Mouse (Mus musculus) megakaryocyte, embryonic 14.5 days (primary cell): ENCODE measurements around the gene Mindy4.

Experiments used
- FLI1 ChIP-seq: IDR thresholded peaks from 2 replicates; pipeline ENCODE4 v1.6.1; 2012; ENCODE audit warnings: low read length, inconsistent platforms, mixed read lengths
- GATA1 ChIP-seq: IDR thresholded peaks from 3 replicates; pipeline ENCODE4 v1.6.1; 2012; ENCODE audit warnings: mixed read lengths, low read length, inconsistent platforms, borderline replicate concordance

DNA sequence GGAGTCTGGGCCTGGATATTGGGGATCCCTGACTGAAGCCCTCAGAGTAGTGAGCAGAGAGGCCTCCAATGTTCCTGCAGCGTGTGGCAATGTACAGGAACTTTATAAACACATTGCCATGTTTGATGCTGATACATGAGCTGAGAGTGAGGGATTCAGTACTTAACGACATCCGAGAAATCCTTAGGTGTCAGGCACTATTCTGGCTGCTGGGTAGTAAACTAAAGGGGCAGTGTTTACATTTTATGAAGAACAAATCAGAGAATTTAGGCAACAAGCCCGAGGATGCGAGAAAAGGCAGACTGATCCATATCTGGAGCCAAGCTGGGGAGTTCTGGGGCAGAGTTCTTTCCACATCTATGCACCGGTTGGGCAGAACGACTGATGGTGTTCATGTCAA is 152.4 kb downstream of the Mindy4 start:
- TF ChIP-seq FLI1 (no peak), GATA1 (no peak)
